Mouse (Mus musculus): ENCODE results near the gene Mllt10. TPM values are rescaled to one million over a fixed set of nuclear protein-coding genes. Genes with fewer than 3 reads are reported as not detected.
"Not testable (repeated sequence)": the region's sequence is repeated elsewhere in the genome, so short reads cannot be mapped to it uniquely, and the experiment has no call there.

The Mllt10 gene
- polyA plus RNA-seq, 1 experiment from 2014 or later, result 61.9 TPM

DNA sequence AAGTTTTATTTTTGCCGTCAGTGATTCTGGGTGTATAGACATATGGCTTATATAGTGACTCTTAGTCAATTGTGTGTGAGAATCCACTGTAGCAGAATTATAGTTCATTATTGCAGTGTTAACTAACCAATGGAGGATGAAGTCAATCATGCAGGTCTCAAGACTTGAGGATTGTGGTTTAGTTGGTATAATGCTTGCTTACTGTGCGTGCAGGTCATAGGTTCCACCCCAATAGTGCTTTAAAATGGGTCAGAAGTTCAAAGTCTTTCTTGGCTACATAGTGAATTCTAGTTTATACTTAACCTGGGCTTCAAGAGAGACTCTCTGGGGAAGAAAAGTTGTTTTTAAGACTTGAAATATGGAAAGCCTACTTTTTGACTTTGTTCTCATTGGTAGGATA lies 16.9 kb downstream of the Mllt10 start:
- H3K27ac ChIP-seq (replicated peaks), result no peak overlapping the region
- H3K4me3 ChIP-seq, result no peak overlapping the region
- ATAC-seq (replicated peaks), result no peak
- no peaks in the 10 kb centered on the region for H3K9me3 ChIP-seq
- no peaks in the 10 kb centered on the region for H3K27me3 ChIP-seq
- WGBS, result 92% methylated on average over 2 of the region's 2 CpGs
- H3K36me3 ChIP-seq, result peaks cover 23% of the 10 kb centered on the region; the same call in 1 of the 2 replicates
- no peak overlapping the region for H3K9ac ChIP-seq (replicated peaks)
- no peak overlapping the region for H3K4me2 ChIP-seq (replicated peaks)
- H3K4me1 ChIP-seq, result no peaks in the 10 kb centered on the region

DNA sequence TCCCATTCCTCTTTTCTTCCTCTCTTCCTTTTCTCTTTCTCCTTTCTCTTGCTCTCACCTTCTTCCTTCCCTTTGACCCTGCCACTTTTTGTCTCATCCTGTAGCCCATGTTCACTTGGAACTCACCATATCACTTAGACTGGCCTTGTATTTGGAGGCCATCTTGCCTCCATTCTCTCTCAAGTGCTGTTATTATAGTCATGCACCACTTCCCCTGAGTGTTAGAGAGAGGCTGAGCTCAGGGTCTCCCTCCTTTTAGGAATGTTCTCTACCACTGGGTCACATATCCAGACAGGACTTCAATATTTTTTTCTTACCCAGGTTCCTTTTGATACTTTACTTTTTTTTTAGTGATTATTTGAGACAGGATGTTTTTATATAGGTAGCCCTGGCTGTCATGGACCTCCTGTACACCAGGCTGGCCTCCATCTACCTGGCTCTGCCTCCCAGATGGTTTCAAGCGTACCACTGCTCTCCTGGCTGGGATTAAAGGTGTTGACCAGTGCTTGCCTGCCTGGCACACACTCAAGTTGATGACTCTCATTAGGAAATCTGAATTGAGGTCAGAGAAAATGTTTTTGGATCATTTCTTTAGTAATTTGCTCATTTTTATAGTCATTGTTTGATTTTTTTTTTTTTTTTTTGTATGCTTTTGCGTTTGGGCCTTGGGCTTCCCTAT lies 25.3 kb downstream of the Mllt10 start:
- Histone ChIP-seq H3K9me3 (no peaks in the 10 kb centered on the region), H3K4me1 (no peaks in the 10 kb centered on the region), H3K27me3 (no peaks in the 10 kb centered on the region), H3K4me2 (replicated peaks) (no peak overlapping the region), H3K27ac (replicated peaks) (no peak overlapping the region), H3K36me3 (peaks cover 39% of the 10 kb centered on the region), H3K9ac (replicated peaks) (no peak overlapping the region), H3K4me3 (no peak overlapping the region)
- no peak for ATAC-seq (replicated peaks)
- 84% methylated on average over 2 of the region's 2 CpGs for WGBS

DNA sequence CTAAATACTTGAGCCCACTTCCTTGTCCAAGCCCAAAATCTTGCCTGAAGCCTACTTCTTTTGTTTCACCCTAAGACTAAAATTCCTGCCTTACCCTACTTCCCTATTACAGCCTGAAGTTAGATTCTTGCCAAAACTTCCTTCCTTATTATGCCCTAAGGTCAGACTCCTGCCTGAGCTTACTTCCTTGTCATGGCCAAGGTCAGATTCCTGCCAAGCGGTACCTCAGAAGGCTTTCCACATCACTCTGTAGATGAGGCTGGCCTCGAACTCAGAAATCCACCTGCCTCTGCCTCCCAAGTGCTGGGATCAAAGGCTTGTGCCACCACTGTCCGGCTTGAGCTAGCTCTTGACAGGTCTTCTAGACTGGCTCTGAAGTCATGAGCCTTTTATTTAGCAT lies 32.7 kb downstream of the Mllt10 start:
- peaks cover 46% of the 10 kb centered on the region for H3K36me3 ChIP-seq
- WGBS, result 93% methylated on average over 3 of the region's 3 CpGs

DNA sequence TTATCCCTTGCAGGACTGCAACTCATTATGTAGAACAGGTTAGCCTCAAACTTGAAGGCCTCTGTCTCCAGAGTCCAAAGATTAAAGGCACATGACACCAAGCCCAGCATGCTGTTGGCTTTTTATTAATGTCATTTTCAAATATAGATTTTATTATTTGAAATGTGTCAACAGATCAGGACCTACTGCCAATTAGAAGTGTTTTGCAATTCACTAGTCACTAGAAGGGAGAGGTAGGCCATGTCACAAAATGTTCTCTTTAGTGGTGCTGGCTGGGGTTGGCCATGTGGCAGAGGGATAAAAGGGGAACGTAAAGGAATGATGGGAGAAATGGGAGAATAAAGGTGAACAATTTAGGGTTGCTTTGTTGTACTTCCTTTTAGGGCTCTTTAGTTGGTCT lies 38.8 kb downstream of the Mllt10 start:
- Histone ChIP-seq H3K36me3 (peaks cover 28% of the 10 kb centered on the region), H3K27ac (replicated peaks) (no peak overlapping the region), H3K4me1 (no peaks in the 10 kb centered on the region), H3K9ac (replicated peaks) (no peak overlapping the region), H3K4me2 (replicated peaks) (no peak overlapping the region), H3K9me3 (no peaks in the 10 kb centered on the region), H3K27me3 (no peaks in the 10 kb centered on the region), H3K4me3 (no peak overlapping the region)
- no peak for ATAC-seq (replicated peaks)
- 90% methylated on average over 1 of the region's 1 CpGs for WGBS

More for the DNA sequence above, 32.7 kb downstream of the Mllt10 start:
- not testable (repeated sequence) for H3K4me1 ChIP-seq; H3K4me3 ChIP-seq; H3K9ac ChIP-seq (replicated peaks); ATAC-seq (replicated peaks); H3K9me3 ChIP-seq; H3K4me2 ChIP-seq (replicated peaks); H3K27ac ChIP-seq (replicated peaks); H3K27me3 ChIP-seq

DNA sequence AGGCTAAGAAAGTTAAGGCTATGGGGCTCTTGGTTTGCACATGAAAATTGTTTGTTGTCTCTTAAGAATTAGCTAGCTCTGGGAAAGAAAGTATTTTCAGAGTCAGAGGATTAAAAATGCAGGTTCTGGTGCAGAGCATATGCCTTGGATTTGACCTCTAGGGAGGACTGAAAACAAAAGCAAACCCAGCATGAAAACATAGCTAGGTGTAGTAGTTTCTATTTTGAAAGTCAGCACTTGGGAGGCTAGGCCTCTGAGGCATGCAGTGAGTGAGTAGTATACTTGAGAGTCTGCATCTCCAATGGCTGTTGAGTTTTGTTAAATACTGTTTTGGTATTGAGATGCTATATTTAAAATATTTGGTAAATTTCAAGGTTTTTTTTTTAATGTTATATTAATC lies 39.3 kb downstream of the Mllt10 start:
- no peak overlapping the region for H3K9ac ChIP-seq (replicated peaks)
- H3K4me1 ChIP-seq, result no peaks in the 10 kb centered on the region
- no peaks in the 10 kb centered on the region for H3K27me3 ChIP-seq
- H3K4me2 ChIP-seq (replicated peaks), result no peak overlapping the region
- H3K4me3 ChIP-seq, result no peak overlapping the region
- peaks cover 33% of the 10 kb centered on the region for H3K36me3 ChIP-seq
- H3K9me3 ChIP-seq, result no peaks in the 10 kb centered on the region
- ATAC-seq (replicated peaks), result no peak
- no peak overlapping the region for H3K27ac ChIP-seq (replicated peaks)

DNA sequence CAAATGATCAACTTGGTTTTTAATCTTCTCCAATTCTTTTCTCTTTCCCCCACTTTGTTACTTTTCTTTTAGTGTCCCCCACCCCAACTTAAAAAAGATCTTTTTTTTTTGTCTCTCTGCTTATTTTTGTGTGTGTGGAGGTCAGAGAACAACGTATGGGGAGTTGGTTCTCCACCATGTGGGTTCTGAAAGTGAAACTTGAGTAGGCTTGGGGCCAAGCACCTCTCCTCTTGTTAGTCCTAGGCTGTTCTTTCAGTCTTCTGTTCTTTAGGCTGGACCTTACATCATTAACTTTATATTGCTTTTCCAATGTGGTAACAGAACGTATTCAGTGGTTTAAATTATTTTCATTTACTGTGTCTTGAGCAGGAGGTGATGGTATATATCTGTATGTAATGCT lies 40.8 kb downstream of the Mllt10 start:
- Histone ChIP-seq H3K9ac (replicated peaks) (no peak overlapping the region), H3K9me3 (no peaks in the 10 kb centered on the region), H3K36me3 (peaks cover 36% of the 10 kb centered on the region), H3K27me3 (no peaks in the 10 kb centered on the region), H3K27ac (replicated peaks) (no peak overlapping the region), H3K4me1 (no peaks in the 10 kb centered on the region), H3K4me2 (replicated peaks) (no peak overlapping the region), H3K4me3 (no peak overlapping the region)
- WGBS, result 69% methylated on average over 2 of the region's 2 CpGs
- ATAC-seq (replicated peaks), result no peak

DNA sequence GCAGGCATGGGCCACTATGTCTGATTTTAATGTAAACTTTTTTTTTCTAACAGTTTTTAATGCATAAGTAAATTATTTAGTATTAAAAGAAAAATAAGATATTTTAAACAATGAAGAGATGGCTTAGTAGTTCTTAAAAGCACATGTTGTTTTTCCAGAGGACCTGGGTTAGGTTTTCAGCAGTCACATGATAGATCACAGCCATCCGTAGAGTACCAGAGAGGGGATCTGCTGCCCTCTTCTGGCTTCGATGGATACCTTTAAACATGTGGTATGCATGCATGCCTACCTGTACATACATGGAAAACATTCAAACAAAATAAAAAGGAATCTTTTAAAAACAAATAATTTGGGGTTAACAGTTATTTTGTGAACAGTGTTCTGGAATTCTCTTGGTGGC lies 45.9 kb downstream of the Mllt10 start:
- Histone ChIP-seq H3K27me3 (no peaks in the 10 kb centered on the region), H3K27ac (replicated peaks) (no peak overlapping the region), H3K36me3 (peaks cover 29% of the 10 kb centered on the region), H3K9ac (replicated peaks) (no peak overlapping the region), H3K4me2 (replicated peaks) (no peak overlapping the region), H3K4me1 (no peaks in the 10 kb centered on the region), H3K9me3 (no peaks in the 10 kb centered on the region), H3K4me3 (no peak overlapping the region)
- 92% methylated on average over 2 of the region's 2 CpGs for WGBS
- no peak for ATAC-seq (replicated peaks)

DNA sequence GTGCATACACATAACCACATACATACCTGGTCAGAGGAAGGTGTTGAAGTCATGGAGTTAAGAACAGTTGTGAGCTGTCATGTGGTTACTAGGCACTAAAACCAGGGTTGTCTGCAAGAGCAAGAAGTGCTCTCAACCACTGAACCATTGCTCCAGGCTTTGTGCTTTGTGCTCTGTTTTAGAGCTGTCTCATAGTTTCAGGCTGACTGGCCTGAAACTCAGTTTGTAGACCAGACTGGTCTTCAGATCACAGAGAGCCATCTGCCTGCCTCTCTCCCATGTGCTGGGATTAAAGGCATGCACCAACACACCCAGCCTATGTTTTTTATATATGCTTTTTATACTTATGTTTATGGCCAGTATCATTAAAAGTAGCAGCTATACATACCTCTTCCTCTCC lies 52.5 kb downstream of the Mllt10 start:
- Histone ChIP-seq H3K36me3 (no peaks in the 10 kb centered on the region; the same call in 1 of the 2 replicates), H3K27me3 (no peaks in the 10 kb centered on the region), H3K4me3 (no peak overlapping the region), H3K4me1 (no peaks in the 10 kb centered on the region), H3K9ac (replicated peaks) (no peak overlapping the region), H3K4me2 (replicated peaks) (no peak overlapping the region), H3K9me3 (no peaks in the 10 kb centered on the region), H3K27ac (replicated peaks) (no peak overlapping the region)
- no peak for ATAC-seq (replicated peaks)

DNA sequence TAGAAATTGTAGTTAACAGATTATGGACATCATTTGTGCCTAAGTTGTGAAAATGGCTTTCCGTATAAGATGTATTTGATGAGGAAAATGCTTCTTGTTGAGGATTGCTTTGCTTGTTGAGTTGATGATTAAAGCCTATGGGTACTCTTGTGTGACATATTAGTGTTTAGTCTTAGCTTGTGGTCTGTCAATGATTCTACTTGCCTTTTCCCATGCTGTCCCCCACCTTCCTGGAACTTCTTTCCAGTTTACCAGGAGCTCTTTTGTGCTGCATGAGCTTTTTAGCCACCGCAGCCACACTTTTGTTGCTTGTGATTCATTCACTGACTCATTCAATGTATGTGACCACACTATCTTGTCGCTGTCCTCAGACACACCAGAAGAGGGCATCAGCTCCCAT lies 53.2 kb downstream of the Mllt10 start:
- no peaks in the 10 kb centered on the region for H3K9me3 ChIP-seq
- no peak overlapping the region for H3K4me2 ChIP-seq (replicated peaks)
- no peak overlapping the region for H3K4me3 ChIP-seq
- no peaks in the 10 kb centered on the region for H3K4me1 ChIP-seq
- no peaks in the 10 kb centered on the region for H3K27me3 ChIP-seq
- 95% methylated on average over 3 of the region's 3 CpGs for WGBS
- no peak overlapping the region for H3K27ac ChIP-seq (replicated peaks)
- no peak for ATAC-seq (replicated peaks)
- H3K36me3 ChIP-seq, result peaks cover under 1% of the 10 kb centered on the region
- H3K9ac ChIP-seq (replicated peaks), result no peak overlapping the region

DNA sequence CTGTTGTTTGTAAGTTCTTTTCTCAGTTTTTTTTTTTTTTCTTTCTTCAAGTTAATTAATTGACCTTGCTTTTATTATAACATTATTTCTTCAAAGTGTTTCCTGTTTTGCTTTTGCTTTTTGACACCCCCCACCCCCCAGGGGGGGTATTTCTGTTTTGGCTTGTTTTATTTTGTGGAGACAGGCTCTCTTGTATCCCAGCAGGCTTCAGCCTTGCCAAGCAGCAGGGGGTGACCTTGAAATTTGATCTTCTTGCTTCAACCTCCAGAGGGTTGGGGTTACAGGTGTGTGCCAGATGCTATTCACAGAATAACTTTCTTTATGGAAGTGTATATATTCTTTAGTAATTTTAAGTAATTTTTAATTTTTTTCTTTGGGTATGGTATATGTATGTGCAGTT lies 56.4 kb downstream of the Mllt10 start:
- ATAC-seq (replicated peaks), result no peak
- Histone ChIP-seq H3K27ac (replicated peaks) (no peak overlapping the region), H3K9ac (replicated peaks) (no peak overlapping the region), H3K4me1 (no peaks in the 10 kb centered on the region), H3K4me3 (no peak overlapping the region), H3K9me3 (no peaks in the 10 kb centered on the region), H3K4me2 (replicated peaks) (no peak overlapping the region), H3K36me3 (peaks cover 16% of the 10 kb centered on the region), H3K27me3 (no peaks in the 10 kb centered on the region)

DNA sequence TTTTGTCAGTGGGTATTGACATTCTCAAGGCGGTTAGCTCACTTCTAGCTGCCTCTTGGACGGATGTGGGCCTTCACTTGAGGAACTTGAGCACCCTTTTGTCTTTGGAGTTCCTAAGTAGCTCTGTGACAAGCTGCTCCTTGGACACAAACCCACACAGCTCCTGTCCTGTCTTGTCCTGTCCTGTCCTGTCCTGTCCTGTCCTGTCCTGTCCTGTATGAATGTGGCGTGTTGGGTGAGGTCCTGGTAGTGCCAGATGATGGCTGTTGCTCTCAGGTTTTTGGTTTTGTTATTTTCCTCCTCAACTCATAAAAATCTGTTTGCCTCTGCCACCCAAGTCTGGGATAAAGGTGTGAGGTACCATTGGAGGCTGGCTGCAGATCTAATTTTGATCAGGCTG lies 61.4 kb downstream of the Mllt10 start:
- Histone ChIP-seq H3K36me3 (peaks cover 16% of the 10 kb centered on the region), H3K4me2 (replicated peaks) (no peak overlapping the region), H3K9me3 (no peaks in the 10 kb centered on the region), H3K27me3 (no peaks in the 10 kb centered on the region), H3K4me3 (no peak overlapping the region), H3K4me1 (no peaks in the 10 kb centered on the region), H3K9ac (replicated peaks) (no peak overlapping the region), H3K27ac (replicated peaks) (no peak overlapping the region)
- 55% methylated on average over 3 of the region's 3 CpGs for WGBS
- no peak for ATAC-seq (replicated peaks)

DNA sequence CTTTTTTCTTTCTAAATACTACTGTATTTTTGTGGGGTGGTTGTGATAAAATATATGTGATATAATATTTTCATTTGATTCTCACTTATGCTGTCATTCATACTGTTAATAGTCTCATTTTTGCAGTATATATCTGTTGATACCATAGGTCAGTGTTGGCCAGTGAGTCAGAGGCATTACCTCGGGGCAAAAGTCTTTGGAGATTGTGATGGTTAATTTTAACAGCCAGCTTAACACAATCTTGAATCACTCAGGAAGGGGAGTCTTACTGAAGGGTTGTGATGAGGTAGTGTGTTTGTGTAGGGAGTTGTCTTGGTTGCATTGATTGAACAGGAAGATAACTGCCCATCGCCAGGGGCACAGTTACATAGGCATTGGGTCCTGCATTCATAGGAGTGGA lies 83.1 kb downstream of the Mllt10 start:
- H3K27ac ChIP-seq (replicated peaks), result no peak overlapping the region
- no peaks in the 10 kb centered on the region for H3K27me3 ChIP-seq
- H3K4me3 ChIP-seq, result no peak overlapping the region
- H3K4me1 ChIP-seq, result no peaks in the 10 kb centered on the region
- whole genome bisulfite sequencing, result 97% methylated on average over 2 of the region's 2 CpGs
- peaks cover 19% of the 10 kb centered on the region; the same call in 1 of the 2 replicates for H3K36me3 ChIP-seq
- H3K9me3 ChIP-seq, result no peaks in the 10 kb centered on the region
- no peak for ATAC-seq (replicated peaks)
- no peak overlapping the region for H3K4me2 ChIP-seq (replicated peaks)
- no peak overlapping the region for H3K9ac ChIP-seq (replicated peaks)

DNA sequence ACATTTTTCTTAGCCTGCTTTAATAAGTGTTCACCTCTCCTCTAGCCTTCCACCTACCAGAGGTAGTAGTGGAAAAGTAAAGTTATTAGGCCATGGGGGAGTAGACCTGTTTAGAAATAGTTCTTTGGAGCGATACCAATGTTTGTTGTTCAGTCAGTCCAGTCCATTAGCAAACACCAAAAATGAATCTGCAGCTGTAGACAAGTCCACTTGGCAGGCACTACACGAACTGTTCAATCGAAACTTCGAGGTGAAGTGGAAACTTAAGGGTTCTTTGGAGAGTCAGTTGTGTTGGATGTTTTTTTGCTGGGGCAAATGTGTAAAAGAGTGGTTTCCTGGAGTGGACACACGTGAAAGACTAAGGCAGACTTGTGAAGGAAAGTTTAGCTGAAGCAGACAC lies 84.6 kb downstream of the Mllt10 start:
- 98% methylated on average over 5 of the region's 5 CpGs for WGBS
- no peak overlapping the region for H3K4me2 ChIP-seq (replicated peaks)
- no peaks in the 10 kb centered on the region for H3K9me3 ChIP-seq
- H3K4me1 ChIP-seq, result no peaks in the 10 kb centered on the region
- no peak overlapping the region for H3K9ac ChIP-seq (replicated peaks)
- peaks cover 19% of the 10 kb centered on the region; the same call in 1 of the 2 replicates for H3K36me3 ChIP-seq
- H3K4me3 ChIP-seq, result no peak overlapping the region
- ATAC-seq (replicated peaks), result no peak
- no peaks in the 10 kb centered on the region for H3K27me3 ChIP-seq
- no peak overlapping the region for H3K27ac ChIP-seq (replicated peaks)
